Mouse (Mus musculus): ENCODE measurements at regions not wholly inside any gene's neighbourhood (a gene's known extent, or its start where the extent isn't known, plus 50 kb on each side); places are given as distances from the start of the nearest gene placed in this dataset.
A peak's percentile ranks its signal among the peaks of the same experiment; 100 is the strongest.

DNA sequence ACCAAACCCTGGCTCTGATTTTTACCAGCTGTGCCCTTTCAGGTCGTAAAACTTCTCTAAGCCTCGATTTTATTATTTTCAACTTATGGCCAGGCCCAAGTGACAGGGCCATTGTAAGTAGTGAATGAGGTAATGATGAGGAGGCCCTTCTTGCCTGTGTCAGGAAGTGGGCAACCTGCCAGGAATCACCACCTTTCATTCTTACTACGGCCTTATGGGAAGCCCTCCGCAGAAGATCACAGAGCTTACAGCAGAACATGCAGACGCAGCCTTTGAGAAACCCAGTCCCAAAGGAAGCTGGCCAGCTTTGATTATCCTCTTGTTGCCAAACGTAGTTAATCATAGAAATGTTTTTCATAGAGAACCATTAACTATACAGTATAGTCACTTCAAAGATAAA, 124.9 kb upstream of the Mpp6 start:
- 17% methylated on average over 6 of the region's 6 CpGs for WGBS

DNA sequence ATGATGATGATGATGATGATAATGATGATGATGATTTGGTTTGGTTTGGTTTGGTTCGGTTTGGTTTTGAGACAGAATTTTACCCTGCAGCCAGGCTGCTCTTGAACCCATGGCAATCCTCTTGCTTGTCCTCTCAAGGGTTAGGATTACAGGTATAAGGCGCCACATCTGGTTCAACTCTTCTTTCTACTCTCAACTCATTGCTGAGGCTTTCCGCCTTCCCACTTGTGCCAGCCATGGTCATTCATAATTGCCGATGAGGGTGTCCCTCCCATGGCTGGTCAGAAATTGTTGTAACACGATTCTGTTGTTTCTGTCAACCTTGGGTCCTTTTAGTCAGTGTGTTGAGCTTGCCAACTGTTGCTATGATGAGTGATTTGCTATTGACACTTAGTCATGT, 122.9 kb upstream of the Mpp6 start:
- no peak overlapping the region for H3K9ac ChIP-seq (ENCODE audit: low read depth, low read length)
- no peaks in the 10 kb centered on the region for H3K9me3 ChIP-seq (ENCODE audit: control insufficient read depth, low read length)
- peaks cover 11% of the 10 kb centered on the region; the same call in 1 of the 2 replicates for H3K4me1 ChIP-seq (ENCODE audit: control insufficient read depth, insufficient read depth, low read length)
- no peaks in the 10 kb centered on the region for H3K36me3 ChIP-seq (ENCODE audit: control insufficient read depth, insufficient read depth, low read length)
- no peaks in the 10 kb centered on the region for H3K27me3 ChIP-seq (ENCODE audit: control insufficient read depth, insufficient read depth, low read length)
- no peak overlapping the region for H3K27ac ChIP-seq (ENCODE audit: low read depth, low read length)
- no peak overlapping the region for H3K4me2 ChIP-seq (replicated peaks; ENCODE audit: low read depth, low read length)
- ATAC-seq (ENCODE audit: low FRiP score, low TSS enrichment) = no peak
- 91% methylated on average over 5 of the region's 5 CpGs for WGBS
- H3K4me3 ChIP-seq (ENCODE audit: low read length) = no peak overlapping the region

More for the DNA sequence above, 124.9 kb upstream of the Mpp6 start:
- no peaks in the 10 kb centered on the region for H3K9me3 ChIP-seq (ENCODE audit: control insufficient read depth, low read length)
- no peaks in the 10 kb centered on the region for H3K36me3 ChIP-seq (ENCODE audit: control insufficient read depth, insufficient read depth, low read length)
- no peak overlapping the region for H3K9ac ChIP-seq (ENCODE audit: low read depth, low read length)
- H3K27me3 ChIP-seq (ENCODE audit: control insufficient read depth, insufficient read depth, low read length) = no peaks in the 10 kb centered on the region
- no peak overlapping the region for H3K4me2 ChIP-seq (replicated peaks; ENCODE audit: low read depth, low read length)
- no peak overlapping the region for H3K4me3 ChIP-seq (ENCODE audit: low read length)
- no peak overlapping the region for H3K27ac ChIP-seq (ENCODE audit: low read depth, low read length)
- peak; percentile 82; the same call in 1 of the 2 replicates for ATAC-seq (ENCODE audit: low FRiP score, low TSS enrichment)
- peaks cover 11% of the 10 kb centered on the region; the same call in 1 of the 2 replicates for H3K4me1 ChIP-seq (ENCODE audit: control insufficient read depth, insufficient read depth, low read length)

DNA sequence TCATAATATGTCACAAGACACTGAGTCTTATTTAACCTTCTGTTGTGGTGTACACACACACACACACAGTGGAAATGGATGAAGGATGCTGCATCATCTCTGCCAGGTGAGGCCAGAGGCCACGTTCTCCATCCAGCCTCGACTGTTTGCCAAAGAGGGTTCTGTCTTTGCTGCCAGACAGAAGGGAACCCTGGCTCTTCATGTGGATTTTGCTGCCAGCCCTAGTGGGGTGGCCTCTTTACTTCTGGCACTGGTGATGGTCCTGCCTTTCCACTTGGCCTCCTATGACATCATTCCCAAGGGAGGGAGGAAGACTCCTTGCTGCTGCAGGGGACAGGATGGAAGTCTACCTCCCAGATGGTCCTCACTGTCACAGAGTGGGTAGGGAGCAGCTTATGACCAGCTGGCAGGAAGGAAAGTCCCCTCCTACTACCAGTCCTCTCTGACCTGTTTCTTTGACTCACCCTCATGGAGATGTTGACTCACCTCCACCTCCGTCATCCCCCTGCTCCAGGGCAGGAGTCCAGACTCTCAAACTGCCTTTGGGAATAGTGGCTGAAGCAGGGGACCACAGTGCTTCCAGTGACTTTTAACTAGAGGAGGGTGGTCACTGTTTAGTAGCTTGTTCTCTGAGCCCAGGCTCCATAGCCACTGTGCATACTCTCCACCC, 122.4 kb upstream of the Mpp6 start:
- H3K36me3 ChIP-seq (ENCODE audit: control insufficient read depth, insufficient read depth, low read length) = no peaks in the 10 kb centered on the region
- WGBS = 88% methylated on average over 3 of the region's 3 CpGs
- H3K27me3 ChIP-seq (ENCODE audit: control insufficient read depth, insufficient read depth, low read length) = no peaks in the 10 kb centered on the region
- H3K27ac ChIP-seq (ENCODE audit: low read depth, low read length) = no peak overlapping the region
- no peak overlapping the region for H3K4me3 ChIP-seq (ENCODE audit: low read length)
- no peak overlapping the region for H3K4me2 ChIP-seq (replicated peaks; ENCODE audit: low read depth, low read length)
- H3K4me1 ChIP-seq (ENCODE audit: control insufficient read depth, insufficient read depth, low read length) = peaks cover 11% of the 10 kb centered on the region; the same call in 1 of the 2 replicates
- ATAC-seq (ENCODE audit: low FRiP score, low TSS enrichment) = no peak
- no peak overlapping the region for H3K9ac ChIP-seq (ENCODE audit: low read depth, low read length)
- H3K9me3 ChIP-seq (ENCODE audit: control insufficient read depth, low read length) = no peaks in the 10 kb centered on the region

DNA sequence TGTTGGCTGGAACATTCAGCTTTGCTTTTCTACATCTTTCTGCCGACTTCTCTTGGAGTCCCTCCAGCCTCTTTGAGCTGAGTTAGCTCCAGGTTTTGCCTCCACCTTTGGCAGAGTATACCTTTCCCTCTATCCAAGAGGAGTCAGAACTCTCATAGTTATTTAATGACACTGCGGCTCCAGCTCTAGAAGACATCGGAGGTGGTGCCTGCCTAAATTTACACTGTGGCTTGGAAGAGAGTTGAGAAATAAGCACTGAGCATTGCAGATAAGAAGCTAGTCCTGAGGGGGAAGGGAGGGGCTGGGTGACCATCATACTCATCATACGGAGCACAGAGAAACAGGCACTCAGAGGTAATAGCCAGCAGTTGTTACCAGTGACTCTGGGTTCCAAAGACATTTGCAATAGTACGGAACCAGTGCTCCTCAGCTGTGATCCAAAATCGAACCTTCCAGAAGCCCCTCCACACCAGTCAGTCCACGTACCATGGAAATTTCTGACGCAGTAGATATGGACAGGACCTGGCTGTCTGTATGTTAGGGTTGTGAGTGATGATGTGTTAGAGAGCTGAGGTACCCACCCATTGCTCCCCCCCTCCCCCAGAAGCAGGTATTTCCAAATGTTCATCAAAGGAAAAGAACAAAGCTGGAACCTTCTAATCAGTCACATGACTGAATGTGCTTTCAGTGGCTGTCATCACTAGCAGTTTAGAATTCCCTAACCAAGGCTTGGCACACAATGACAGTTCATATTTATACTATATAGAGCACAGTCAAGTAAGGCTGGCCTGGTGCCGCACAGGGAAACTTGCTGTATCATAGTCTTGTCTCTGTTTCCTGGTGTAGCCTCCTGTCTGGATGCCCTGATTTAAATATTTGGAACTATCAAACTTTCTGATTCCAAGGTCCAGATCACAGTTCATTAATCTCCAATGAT, 120.2 kb upstream of the Mpp6 start:
- Histone ChIP-seq H3K27me3 (ENCODE audit: control insufficient read depth, insufficient read depth, low read length) (no peaks in the 10 kb centered on the region), H3K9me3 (ENCODE audit: control insufficient read depth, low read length) (no peaks in the 10 kb centered on the region), H3K36me3 (ENCODE audit: control insufficient read depth, insufficient read depth, low read length) (no peaks in the 10 kb centered on the region), H3K9ac (ENCODE audit: low read depth, low read length) (no peak overlapping the region), H3K4me2 (replicated peaks; ENCODE audit: low read depth, low read length) (no peak overlapping the region), H3K4me3 (ENCODE audit: low read length) (no peak overlapping the region), H3K4me1 (ENCODE audit: control insufficient read depth, insufficient read depth, low read length) (peaks cover 11% of the 10 kb centered on the region; the same call in 1 of the 2 replicates), H3K27ac (ENCODE audit: low read depth, low read length) (no peak overlapping the region)
- no peak for ATAC-seq (ENCODE audit: low FRiP score, low TSS enrichment)
- 87% methylated on average over 9 of the region's 9 CpGs for WGBS

DNA sequence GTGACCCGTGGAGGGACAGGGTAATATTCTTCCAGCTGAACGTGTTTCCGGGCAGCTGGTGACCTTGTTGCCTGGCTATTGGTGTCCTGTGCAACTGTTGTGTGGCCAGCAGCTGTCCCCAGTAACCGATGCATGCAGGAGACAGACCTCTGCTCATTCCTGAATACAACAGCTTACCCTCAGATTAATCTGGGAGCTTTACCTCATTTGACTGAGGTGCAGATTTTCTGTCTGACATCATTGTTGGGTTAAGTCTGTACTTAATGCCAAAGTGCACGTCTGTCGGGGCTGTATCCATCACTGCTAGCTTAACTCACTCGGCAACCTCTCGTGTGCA, 119.6 kb upstream of the Mpp6 start:
- Histone ChIP-seq H3K4me1 (ENCODE audit: control insufficient read depth, insufficient read depth, low read length) (peaks cover 4% of the 10 kb centered on the region; the same call in 1 of the 2 replicates), H3K27ac (ENCODE audit: low read depth, low read length) (no peak overlapping the region), H3K27me3 (ENCODE audit: control insufficient read depth, insufficient read depth, low read length) (no peaks in the 10 kb centered on the region), H3K9ac (ENCODE audit: low read depth, low read length) (no peak overlapping the region), H3K36me3 (ENCODE audit: control insufficient read depth, insufficient read depth, low read length) (no peaks in the 10 kb centered on the region), H3K9me3 (ENCODE audit: control insufficient read depth, low read length) (no peaks in the 10 kb centered on the region), H3K4me2 (replicated peaks; ENCODE audit: low read depth, low read length) (no peak overlapping the region), H3K4me3 (ENCODE audit: low read length) (no peak overlapping the region)
- 48% methylated on average over 8 of the region's 8 CpGs for WGBS
- ATAC-seq (ENCODE audit: low FRiP score, low TSS enrichment) = no peak

DNA sequence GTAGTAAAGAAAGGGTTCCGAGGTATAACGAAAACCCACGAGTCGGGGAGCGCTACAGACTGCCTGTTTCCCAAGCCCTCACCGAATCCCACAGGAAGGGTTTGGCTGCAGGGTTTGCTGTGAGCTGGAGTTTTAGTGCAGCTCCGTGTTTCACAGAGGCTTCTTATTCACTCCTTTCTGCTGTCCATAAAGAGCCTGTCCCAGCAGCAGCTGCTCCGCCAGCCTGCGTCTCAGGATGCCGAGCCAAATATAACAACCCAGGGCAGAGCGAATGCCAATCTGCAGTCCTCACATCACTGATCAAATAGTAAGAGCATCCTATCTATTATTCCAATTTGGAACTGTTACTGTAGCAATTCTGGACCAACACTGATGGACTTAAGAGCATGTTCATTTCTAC, 110.7 kb upstream of the Mpp6 start:
- Histone ChIP-seq H3K9me3 (ENCODE audit: control insufficient read depth, low read length) (no peaks in the 10 kb centered on the region), H3K27ac (ENCODE audit: low read depth, low read length) (no peak overlapping the region), H3K4me2 (replicated peaks; ENCODE audit: low read depth, low read length) (no peak overlapping the region), H3K4me3 (ENCODE audit: low read length) (no peak overlapping the region), H3K9ac (ENCODE audit: low read depth, low read length) (no peak overlapping the region), H3K4me1 (ENCODE audit: control insufficient read depth, insufficient read depth, low read length) (no peaks in the 10 kb centered on the region), H3K27me3 (ENCODE audit: control insufficient read depth, insufficient read depth, low read length) (no peaks in the 10 kb centered on the region), H3K36me3 (ENCODE audit: control insufficient read depth, insufficient read depth, low read length) (no peaks in the 10 kb centered on the region)
- no peak for ATAC-seq (ENCODE audit: low FRiP score, low TSS enrichment)
- WGBS = 75% methylated on average over 11 of the region's 11 CpGs

DNA sequence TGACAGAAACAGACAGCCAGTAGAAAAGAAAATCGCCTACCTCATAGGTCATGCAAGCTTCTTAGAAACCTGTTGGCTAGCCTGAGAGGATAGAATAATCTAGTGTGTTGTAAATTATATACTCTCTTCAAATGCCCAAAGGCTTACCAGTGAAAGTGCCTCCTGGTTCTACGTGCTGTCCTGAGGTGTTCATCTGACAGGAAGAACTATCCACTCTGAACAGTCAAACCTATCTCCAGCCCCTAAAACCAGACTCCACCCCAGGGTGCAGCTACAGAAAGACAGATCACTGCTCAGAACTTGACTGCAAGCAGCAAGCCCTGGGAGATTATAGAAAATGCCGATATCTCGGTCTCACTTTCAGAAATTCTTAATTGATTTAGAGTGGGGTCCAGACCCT, 102.0 kb upstream of the Mpp6 start:
- Histone ChIP-seq H3K4me3 (ENCODE audit: low read length) (no peak overlapping the region), H3K27me3 (ENCODE audit: control insufficient read depth, insufficient read depth, low read length) (no peaks in the 10 kb centered on the region), H3K4me2 (replicated peaks; ENCODE audit: low read depth, low read length) (no peak overlapping the region), H3K9ac (ENCODE audit: low read depth, low read length) (no peak overlapping the region), H3K27ac (ENCODE audit: low read depth, low read length) (no peak overlapping the region), H3K4me1 (ENCODE audit: control insufficient read depth, insufficient read depth, low read length) (peaks cover 7% of the 10 kb centered on the region; the same call in 1 of the 2 replicates), H3K9me3 (ENCODE audit: control insufficient read depth, low read length) (no peaks in the 10 kb centered on the region), H3K36me3 (ENCODE audit: control insufficient read depth, insufficient read depth, low read length) (no peaks in the 10 kb centered on the region)
- WGBS = 68% methylated on average over 4 of the region's 4 CpGs
- no peak for ATAC-seq (ENCODE audit: low FRiP score, low TSS enrichment)

DNA sequence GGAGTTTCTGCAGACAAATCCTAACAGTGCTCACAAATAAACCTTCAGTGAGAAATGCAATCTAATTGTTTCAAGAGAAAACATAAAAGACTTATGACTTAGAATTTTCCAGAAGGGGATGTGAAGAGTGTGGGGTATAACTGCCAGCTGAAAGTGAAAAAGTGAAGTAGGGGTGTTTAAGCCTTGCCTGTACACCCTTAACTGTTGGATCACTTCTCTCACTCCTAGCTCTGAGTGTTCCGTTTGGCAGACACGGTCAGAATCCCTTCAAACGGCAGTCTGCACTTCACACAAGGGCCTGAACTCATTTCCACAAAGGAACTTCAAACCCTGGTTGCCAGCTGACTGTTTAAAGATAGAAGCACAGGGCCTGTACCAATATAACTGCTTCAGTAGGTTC, 101.2 kb upstream of the Mpp6 start:
- H3K9me3 ChIP-seq (ENCODE audit: control insufficient read depth, low read length) = no peaks in the 10 kb centered on the region
- H3K9ac ChIP-seq (ENCODE audit: low read depth, low read length) = no peak overlapping the region
- H3K27me3 ChIP-seq (ENCODE audit: control insufficient read depth, insufficient read depth, low read length) = no peaks in the 10 kb centered on the region
- 25% methylated on average over 3 of the region's 3 CpGs for WGBS
- peak overlapping the region; percentile 3; the same call in 1 of the 2 replicates for H3K27ac ChIP-seq (ENCODE audit: low read depth, low read length)
- no peak overlapping the region for H3K4me2 ChIP-seq (replicated peaks; ENCODE audit: low read depth, low read length)
- no peak for ATAC-seq (ENCODE audit: low FRiP score, low TSS enrichment)
- peaks cover 7% of the 10 kb centered on the region; the same call in 1 of the 2 replicates for H3K4me1 ChIP-seq (ENCODE audit: control insufficient read depth, insufficient read depth, low read length)
- H3K4me3 ChIP-seq (ENCODE audit: low read length) = no peak overlapping the region
- H3K36me3 ChIP-seq (ENCODE audit: control insufficient read depth, insufficient read depth, low read length) = no peaks in the 10 kb centered on the region

DNA sequence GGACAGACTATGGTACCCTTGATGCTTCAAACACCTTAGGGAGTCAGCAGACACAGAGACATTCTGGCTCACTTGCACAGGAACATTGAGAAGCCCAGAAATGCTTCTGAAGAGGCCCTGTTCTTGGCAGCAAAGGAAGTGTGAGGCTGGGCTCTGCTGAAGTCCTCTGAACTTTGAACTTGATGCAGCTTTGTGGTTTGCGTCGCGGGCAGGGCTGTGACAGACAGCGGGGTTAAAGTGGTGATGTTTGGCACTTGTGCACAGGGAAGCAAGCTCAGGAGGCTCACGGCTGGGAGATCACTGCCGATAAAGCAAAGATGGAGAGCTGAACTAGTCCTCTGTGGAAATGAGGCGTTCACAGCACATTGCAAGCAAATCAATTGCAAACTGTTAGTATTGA, 100.7 kb upstream of the Mpp6 start:
- Histone ChIP-seq H3K4me3 (ENCODE audit: low read length) (no peak overlapping the region), H3K4me2 (replicated peaks; ENCODE audit: low read depth, low read length) (no peak overlapping the region), H3K27me3 (ENCODE audit: control insufficient read depth, insufficient read depth, low read length) (no peaks in the 10 kb centered on the region), H3K9ac (ENCODE audit: low read depth, low read length) (no peak overlapping the region), H3K9me3 (ENCODE audit: control insufficient read depth, low read length) (no peaks in the 10 kb centered on the region), H3K4me1 (ENCODE audit: control insufficient read depth, insufficient read depth, low read length) (peaks cover 7% of the 10 kb centered on the region; the same call in 1 of the 2 replicates), H3K27ac (ENCODE audit: low read depth, low read length) (peak overlapping the region; percentile 3; the same call in 1 of the 2 replicates), H3K36me3 (ENCODE audit: control insufficient read depth, insufficient read depth, low read length) (no peaks in the 10 kb centered on the region)
- ATAC-seq (ENCODE audit: low FRiP score, low TSS enrichment) = no peak
- 43% methylated on average over 7 of the region's 7 CpGs for WGBS
